Mouse (Mus musculus): ENCODE measurements around the gene Lrpprc. TPM values are rescaled to one million over a fixed set of nuclear protein-coding genes. Genes with fewer than 3 reads are reported as not detected.

Gene Lrpprc
- polyA plus RNA-seq, 1 experiment from 2014 or later = 11.2 TPM

GRCm38 (mm10) chr17:84778477-84778978 lies 12.1 kb downstream of the Lrpprc start:
- Histone ChIP-seq H3K4me2 (replicated peaks; ENCODE audit: low read depth, low read length) (no peak overlapping the region), H3K27me3 (replicated peaks; ENCODE audit: insufficient read depth, low read length) (no peaks in the 10 kb centered on the region), H3K4me3 (ENCODE audit: low read depth, low read length) (no peak overlapping the region), H3K9me3 (ENCODE audit: low read length) (no peaks in the 10 kb centered on the region), H3K4me1 (ENCODE audit: insufficient read depth, low read depth, low read length) (no peaks in the 10 kb centered on the region), H3K27ac (ENCODE audit: low read length) (no peak overlapping the region), H3K9ac (replicated peaks; ENCODE audit: low read depth) (no peak overlapping the region), H3K36me3 (ENCODE audit: insufficient read depth, low read length) (0 out of 2 replicates have a peak, but pooled peaks cover 6% of the 10 kb centered on the region)
- DNase-seq (ENCODE audit: low spot score) (no peak), ATAC-seq (no peak)
- TF ChIP-seq CTCF (IDR thresholded peaks at IDR 0.05) (no peak), EP300 (IDR thresholded peaks at IDR 0.05) (no peak)
- WGBS = 85% methylated on average over 7 of the region's 7 CpGs

- 0 out of 2 replicates have a peak, but pooled peaks cover 6% of the 10 kb centered on the region for H3K36me3 ChIP-seq (ENCODE audit: insufficient read depth, low read length)
- H3K4me1 ChIP-seq (ENCODE audit: insufficient read depth, low read depth, low read length) = no peaks in the 10 kb centered on the region
- WGBS = 82% methylated on average over 16 of the region's 16 CpGs
- no peak overlapping the region for H3K4me3 ChIP-seq (ENCODE audit: low read depth, low read length)
- no peaks in the 10 kb centered on the region for H3K9me3 ChIP-seq (ENCODE audit: low read length)
- TF ChIP-seq CTCF (IDR thresholded peaks at IDR 0.05) = no peak
- TF ChIP-seq EP300 (IDR thresholded peaks at IDR 0.05) = no peak
- H3K9ac ChIP-seq (replicated peaks; ENCODE audit: low read depth) = no peak overlapping the region
- no peaks in the 10 kb centered on the region for H3K27me3 ChIP-seq (replicated peaks; ENCODE audit: insufficient read depth, low read length)
- H3K27ac ChIP-seq (ENCODE audit: low read length) = no peak overlapping the region
- DNase-seq (ENCODE audit: low spot score) = no peak
- ATAC-seq = peak; percentile 33; the same call in 1 of the 2 replicates
- H3K4me2 ChIP-seq (replicated peaks; ENCODE audit: low read depth, low read length) = no peak overlapping the region
Observed at GRCm38 (mm10) chr17:84776362-84777000, 14.1 kb downstream of the Lrpprc start.

- WGBS = 92% methylated on average over 10 of the region's 10 CpGs
- Histone ChIP-seq H3K4me3 (ENCODE audit: low read depth, low read length) (no peak overlapping the region), H3K4me1 (ENCODE audit: insufficient read depth, low read depth, low read length) (no peaks in the 10 kb centered on the region), H3K9ac (replicated peaks; ENCODE audit: low read depth) (no peak overlapping the region), H3K27ac (ENCODE audit: low read length) (no peak overlapping the region), H3K9me3 (ENCODE audit: low read length) (no peaks in the 10 kb centered on the region), H3K4me2 (replicated peaks; ENCODE audit: low read depth, low read length) (no peak overlapping the region), H3K27me3 (replicated peaks; ENCODE audit: insufficient read depth, low read length) (no peaks in the 10 kb centered on the region), H3K36me3 (ENCODE audit: insufficient read depth, low read length) (0 out of 2 replicates have a peak, but pooled peaks cover 6% of the 10 kb centered on the region)
- DNase-seq (ENCODE audit: low spot score) = no peak
- TF ChIP-seq EP300 (IDR thresholded peaks at IDR 0.05) (no peak), CTCF (IDR thresholded peaks at IDR 0.05) (no peak)
- no peak for ATAC-seq
Observed at GRCm38 (mm10) chr17:84775291-84775690, 15.3 kb downstream of the Lrpprc start.

GRCm38 (mm10) chr17:84771882-84772281 lies 18.7 kb downstream of the Lrpprc start:
- no peak overlapping the region for H3K4me3 ChIP-seq (ENCODE audit: low read depth, low read length)
- H3K4me2 ChIP-seq (replicated peaks; ENCODE audit: low read depth, low read length) = no peak overlapping the region
- 94% methylated on average over 9 of the region's 9 CpGs for WGBS
- TF ChIP-seq EP300 (IDR thresholded peaks at IDR 0.05) = no peak
- TF ChIP-seq CTCF (IDR thresholded peaks at IDR 0.05) = no peak
- H3K9me3 ChIP-seq (ENCODE audit: low read length) = no peaks in the 10 kb centered on the region
- ATAC-seq (no peak), DNase-seq (ENCODE audit: low spot score) (no peak)
- H3K27ac ChIP-seq (ENCODE audit: low read length) = no peak overlapping the region
- H3K27me3 ChIP-seq (replicated peaks; ENCODE audit: insufficient read depth, low read length) = no peaks in the 10 kb centered on the region
- no peak overlapping the region for H3K9ac ChIP-seq (replicated peaks; ENCODE audit: low read depth)
- 0 out of 2 replicates have a peak, but pooled peaks cover 9% of the 10 kb centered on the region for H3K36me3 ChIP-seq (ENCODE audit: insufficient read depth, low read length)
- no peaks in the 10 kb centered on the region for H3K4me1 ChIP-seq (ENCODE audit: insufficient read depth, low read depth, low read length)

- no peaks in the 10 kb centered on the region for H3K4me1 ChIP-seq (ENCODE audit: insufficient read depth, low read depth, low read length)
- no peak overlapping the region for H3K27ac ChIP-seq (ENCODE audit: low read length)
- ATAC-seq (no peak), DNase-seq (ENCODE audit: low spot score) (no peak)
- no peak overlapping the region for H3K4me2 ChIP-seq (replicated peaks; ENCODE audit: low read depth, low read length)
- 89% methylated on average over 8 of the region's 8 CpGs for WGBS
- H3K4me3 ChIP-seq (ENCODE audit: low read depth, low read length) = no peak overlapping the region
- H3K36me3 ChIP-seq (ENCODE audit: insufficient read depth, low read length) = no peaks in the 10 kb centered on the region; the same call in 1 of the 2 replicates
- TF ChIP-seq CTCF (IDR thresholded peaks at IDR 0.05) (no peak), EP300 (IDR thresholded peaks at IDR 0.05) (no peak)
- H3K9ac ChIP-seq (replicated peaks; ENCODE audit: low read depth) = no peak overlapping the region
- H3K27me3 ChIP-seq (replicated peaks; ENCODE audit: insufficient read depth, low read length) = no peaks in the 10 kb centered on the region
- H3K9me3 ChIP-seq (ENCODE audit: low read length) = no peaks in the 10 kb centered on the region
Observed at GRCm38 (mm10) chr17:84758971-84759370, 31.6 kb downstream of the Lrpprc start.

- no peak for ATAC-seq
- no peak overlapping the region for H3K4me3 ChIP-seq (ENCODE audit: low read depth, low read length)
- no peaks in the 10 kb centered on the region for H3K9me3 ChIP-seq (ENCODE audit: low read length)
- H3K36me3 ChIP-seq (ENCODE audit: insufficient read depth, low read length) = no peaks in the 10 kb centered on the region
- no peaks in the 10 kb centered on the region for H3K27me3 ChIP-seq (replicated peaks; ENCODE audit: insufficient read depth, low read length)
- no peak overlapping the region for H3K9ac ChIP-seq (replicated peaks; ENCODE audit: low read depth)
- TF ChIP-seq EP300 (IDR thresholded peaks at IDR 0.05) (no peak), CTCF (IDR thresholded peaks at IDR 0.05) (no peak)
- WGBS = 36% methylated on average over 10 of the region's 10 CpGs
- H3K27ac ChIP-seq (ENCODE audit: low read length) = no peak overlapping the region
- no peak for DNase-seq (ENCODE audit: low spot score)
- no peaks in the 10 kb centered on the region for H3K4me1 ChIP-seq (ENCODE audit: insufficient read depth, low read depth, low read length)
- H3K4me2 ChIP-seq (replicated peaks; ENCODE audit: low read depth, low read length) = no peak overlapping the region
Observed at GRCm38 (mm10) chr17:84758374-84758773, 32.2 kb downstream of the Lrpprc start.
